Mouse (Mus musculus) heart, embryonic 10.5 days (tissue): ENCODE results near the gene Cdcp1. TPM values are rescaled to one million over a fixed set of nuclear protein-coding genes. Genes with fewer than 3 reads are reported as not detected.

Source experiments
- DNase-seq: peaks from one replicate; pipeline ENCODE4 v3.0.0-alpha.2; 2017; ENCODE audit warnings: low spot score
- H3K27ac ChIP-seq: fragments of 300-500 bp; sonication (generic); 2 replicates; pipeline ENCODE4 v1.5.1; 2016; ENCODE audit warnings: mild to moderate bottlenecking
- H3K27me3 ChIP-seq: fragments of 300-500 bp; sonication (generic); 2 replicates; pipeline ENCODE4 v1.6.1; 2016; ENCODE audit warnings: mild to moderate bottlenecking; ENCODE audit not compliant: poor library complexity, insufficient read depth, severe bottlenecking
- H3K36me3 ChIP-seq: fragments of 300-500 bp; sonication (generic); 2 replicates; pipeline ENCODE4 v1.6.1; 2016; ENCODE audit warnings: mild to moderate bottlenecking, moderate library complexity
- H3K4me1 ChIP-seq: fragments of 300-500 bp; sonication (generic); 2 replicates; pipeline ENCODE4 v1.6.1; 2016; ENCODE audit warnings: mild to moderate bottlenecking
- H3K4me3 ChIP-seq: fragments of 300-500 bp; sonication (generic); 2 replicates; pipeline ENCODE4 v1.5.1; 2016; ENCODE audit warnings: mild to moderate bottlenecking, moderate library complexity
- H3K9me3 ChIP-seq: fragments of 300-500 bp; sonication (generic); 2 replicates; pipeline ENCODE4 v1.6.1; 2016; ENCODE audit warnings: mild to moderate bottlenecking, moderate library complexity
- WGBS: fragments of 180-500 bp; shearing (Covaris S2); methylation state at CpG from one replicate; pipeline ENCODE4 v1.1.7; 2016; 5-methylcytosine and 5-hydroxymethylcytosine counted together
- polyA plus RNA-seq: library from polyadenylated mRNA; unstranded; fragments of >200 nt; fragmentation: Nextera tagmentation; extraction: Ambion mirVana; gene quantifications from 2 replicates; pipeline ENCODE4 v1.2.1, GENCODE M21; 2016

Gene Cdcp1
- polyA plus RNA-seq = 0.74 and 3.0 TPM in 2 replicates

DNA sequence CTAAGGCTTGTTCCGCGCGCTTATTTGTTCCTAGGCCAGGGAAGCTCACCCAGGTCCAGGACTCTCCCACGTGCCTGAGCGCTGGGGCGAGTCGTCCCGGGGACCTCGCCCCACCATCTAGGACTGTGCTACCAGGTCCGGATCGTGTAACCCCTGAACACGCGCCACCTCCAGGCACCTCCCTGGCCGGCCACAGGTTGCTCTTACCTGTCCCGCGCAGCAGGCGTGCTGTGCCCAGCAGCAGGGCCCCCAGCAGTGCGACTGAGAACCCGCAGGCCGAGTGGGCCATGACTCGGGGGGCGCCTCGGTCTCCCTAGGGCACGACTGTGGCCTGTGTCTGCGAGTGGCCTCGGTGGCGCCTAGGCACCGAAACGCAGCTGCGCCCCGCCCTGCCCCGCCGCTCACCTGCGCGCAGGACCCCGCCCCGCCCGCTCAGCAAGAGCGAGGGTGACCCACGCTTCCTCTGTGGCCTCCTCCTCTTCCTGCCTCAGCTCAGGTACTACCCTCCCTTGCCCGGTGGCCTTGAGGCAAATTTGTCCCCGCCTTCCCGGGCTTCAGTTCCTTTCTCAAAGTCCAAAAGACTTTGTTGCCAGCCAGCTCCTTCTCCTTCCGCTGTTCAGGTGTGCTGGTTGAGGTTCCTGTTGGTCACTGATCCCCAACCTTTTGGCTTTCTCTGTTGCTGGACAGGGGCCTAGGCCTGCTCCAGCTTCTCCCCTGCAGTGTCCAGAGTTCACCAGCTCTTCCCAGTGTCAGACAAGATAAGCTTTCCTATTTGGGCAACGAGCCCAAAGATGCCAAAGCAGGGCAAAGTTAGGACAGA lies at the start of gene Cdcp1:
Gene Cdcp1, minus strand, starts transcription at position 418 of the 820 bp plus-strand sequence.
- H3K36me3 ChIP-seq = no peaks in the 10 kb centered on the region
- H3K4me3 ChIP-seq = peak within 1 kb of the TSS; percentile 60
- peaks cover 18% of the 10 kb centered on the region for H3K4me1 ChIP-seq
- DNase-seq = no peak
- H3K27ac ChIP-seq = peak within 1 kb of the TSS; percentile 77
- no peaks in the 10 kb centered on the region for H3K9me3 ChIP-seq
- WGBS = 6% methylated on average over 43 of the region's 45 CpGs
- H3K27me3 ChIP-seq = peaks cover 42% of the 10 kb centered on the region

GRCm38 (mm10) chr9:123260611-123261021 lies 44.8 kb upstream of the Cdcp1 start, which contains the start of gene Tmem158:
TSS of gene Tmem158 (minus strand) at chr9:123260764.
- Histone ChIP-seq H3K27me3 (peaks cover 52% of the 10 kb centered on the region), H3K4me3 (peak within 1 kb of the TSS; percentile 78), H3K9me3 (no peaks in the 10 kb centered on the region), H3K4me1 (peaks cover 7% of the 10 kb centered on the region; the same call in 1 of the 2 replicates), H3K27ac (peak within 1 kb of the TSS; percentile 83), H3K36me3 (no peaks in the 10 kb centered on the region)
- peak; percentile 96 for DNase-seq
- WGBS = under 1% methylated on average over 40 of the region's 40 CpGs

DNA sequence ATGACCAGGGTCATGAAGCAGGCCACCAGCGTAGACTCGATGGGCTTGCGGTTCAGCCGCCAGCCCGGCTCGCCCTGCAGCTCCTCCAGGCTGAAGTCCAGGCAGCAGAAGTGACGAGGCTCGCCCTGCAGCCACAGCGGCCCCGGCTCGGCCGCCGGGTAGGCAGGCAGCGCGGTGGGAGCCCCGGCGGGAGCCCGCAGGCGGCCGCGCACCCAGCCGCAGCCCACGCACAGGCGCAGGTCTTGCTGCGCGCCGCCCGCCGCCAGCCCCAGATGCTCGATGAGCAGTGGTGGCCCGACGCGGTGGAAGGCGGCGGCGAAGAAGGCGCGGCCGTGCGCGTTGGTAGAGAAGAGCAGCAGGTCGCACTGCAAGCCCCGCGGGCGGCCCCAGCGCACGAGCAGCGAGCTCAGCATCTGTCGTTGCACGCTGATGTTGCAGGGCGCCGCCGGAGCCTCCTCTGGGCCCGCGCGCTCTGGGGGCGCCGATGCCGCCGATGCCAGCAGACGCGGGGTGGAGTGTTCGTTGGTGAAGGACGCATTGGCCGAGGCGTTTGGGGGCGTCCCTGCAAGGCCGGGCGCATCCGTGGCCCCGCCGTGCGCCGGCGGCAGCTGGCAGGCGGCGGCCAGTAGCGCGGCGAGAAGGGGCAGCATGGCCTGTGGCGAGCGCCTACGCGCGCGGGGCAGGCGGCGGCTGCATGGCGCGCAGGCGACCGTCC lies 44.2 kb upstream of the Cdcp1 start:
- peak overlapping the region; percentile 83 for H3K27ac ChIP-seq
- peaks cover 7% of the 10 kb centered on the region; the same call in 1 of the 2 replicates for H3K4me1 ChIP-seq
- H3K4me3 ChIP-seq = peak overlapping the region; percentile 78
- WGBS = under 1% methylated on average over 92 of the region's 92 CpGs
- peak; percentile 78 for DNase-seq
- no peaks in the 10 kb centered on the region for H3K36me3 ChIP-seq
- H3K27me3 ChIP-seq = peaks cover 48% of the 10 kb centered on the region
- no peaks in the 10 kb centered on the region for H3K9me3 ChIP-seq

DNA sequence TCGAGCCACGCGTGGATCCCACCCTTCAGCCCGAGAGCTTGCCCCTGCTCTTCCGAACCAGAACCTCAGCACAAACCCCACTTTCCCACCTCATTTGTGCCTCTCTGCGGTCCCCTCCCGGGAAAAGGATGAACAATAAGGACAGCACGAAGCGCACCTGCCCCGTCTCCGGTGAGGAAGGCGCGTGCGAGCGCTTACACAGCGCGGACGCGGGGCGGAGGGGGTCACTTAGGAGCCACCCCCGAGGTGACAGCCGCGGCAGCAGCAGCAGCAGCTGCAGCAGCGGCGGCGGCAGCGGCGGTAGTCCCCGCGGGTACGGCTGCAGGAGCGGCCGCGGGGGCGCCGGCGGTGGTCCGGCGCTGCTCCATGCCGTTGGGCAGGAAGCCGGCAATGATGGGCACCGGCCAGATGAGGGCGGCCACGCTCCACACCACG lies 43.6 kb upstream of the Cdcp1 start:
- H3K36me3 ChIP-seq = no peaks in the 10 kb centered on the region
- H3K4me3 ChIP-seq = peak overlapping the region; percentile 78
- peak overlapping the region; percentile 83 for H3K27ac ChIP-seq
- peaks cover 7% of the 10 kb centered on the region; the same call in 1 of the 2 replicates for H3K4me1 ChIP-seq
- WGBS = under 1% methylated on average over 43 of the region's 45 CpGs
- H3K27me3 ChIP-seq = peaks cover 50% of the 10 kb centered on the region
- H3K9me3 ChIP-seq = no peaks in the 10 kb centered on the region
- peak; percentile 92 for DNase-seq

DNA sequence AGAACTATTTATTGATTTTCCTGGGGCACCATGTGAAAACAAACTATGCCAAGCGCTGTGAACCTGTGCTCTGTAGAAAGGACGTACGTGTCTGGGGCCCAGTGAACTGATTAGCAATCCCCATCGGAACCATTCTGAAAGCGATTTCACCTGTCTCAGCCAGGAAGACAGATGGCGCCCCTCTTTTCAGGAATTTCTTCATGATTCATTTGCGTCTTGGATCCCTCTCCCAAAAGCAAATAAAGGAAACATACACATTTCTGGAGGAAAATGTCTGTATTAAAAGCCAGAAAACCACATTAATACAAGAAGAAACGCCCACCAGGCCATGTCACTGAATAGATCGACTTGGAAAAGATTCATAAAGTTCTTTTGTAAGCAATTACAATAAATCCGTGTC lies 43.0 kb upstream of the Cdcp1 start:
- WGBS = 34% methylated on average over 10 of the region's 10 CpGs
- peaks cover 51% of the 10 kb centered on the region for H3K27me3 ChIP-seq
- DNase-seq = no peak
- peaks cover 7% of the 10 kb centered on the region; the same call in 1 of the 2 replicates for H3K4me1 ChIP-seq
- no peaks in the 10 kb centered on the region for H3K36me3 ChIP-seq
- H3K27ac ChIP-seq = no peak overlapping the region
- H3K9me3 ChIP-seq = no peaks in the 10 kb centered on the region
- no peak overlapping the region for H3K4me3 ChIP-seq

GRCm38 (mm10) chr9:123255736-123256135 lies 39.9 kb upstream of the Cdcp1 start:
- Histone ChIP-seq H3K4me1 (peaks cover 11% of the 10 kb centered on the region; the same call in 1 of the 2 replicates), H3K9me3 (no peaks in the 10 kb centered on the region), H3K27me3 (peaks cover 38% of the 10 kb centered on the region), H3K27ac (no peak overlapping the region), H3K36me3 (no peaks in the 10 kb centered on the region), H3K4me3 (no peak overlapping the region)
- 74% methylated on average over 3 of the region's 3 CpGs for WGBS
- DNase-seq = no peak

- H3K36me3 ChIP-seq = no peaks in the 10 kb centered on the region
Measured at GRCm38 (mm10) chr9:123247992-123248391, 32.2 kb upstream of the Cdcp1 start.

GRCm38 (mm10) chr9:123245146-123245545 lies 29.3 kb upstream of the Cdcp1 start:
- no peak overlapping the region for H3K27ac ChIP-seq
- H3K9me3 ChIP-seq = no peaks in the 10 kb centered on the region
- no peaks in the 10 kb centered on the region for H3K27me3 ChIP-seq
- 74% methylated on average over 4 of the region's 4 CpGs for WGBS
- no peak overlapping the region for H3K4me3 ChIP-seq
- no peaks in the 10 kb centered on the region for H3K4me1 ChIP-seq
- peak; percentile 59 for DNase-seq
- H3K36me3 ChIP-seq = no peaks in the 10 kb centered on the region

More at GRCm38 (mm10) chr9:123247992-123248391, 32.2 kb upstream of the Cdcp1 start:
- DNase-seq = no peak
- Histone ChIP-seq H3K27me3 (no peaks in the 10 kb centered on the region), H3K27ac (no peak overlapping the region), H3K4me3 (no peak overlapping the region), H3K9me3 (no peaks in the 10 kb centered on the region), H3K4me1 (peaks cover 2% of the 10 kb centered on the region; the same call in 1 of the 2 replicates)
- WGBS = 77% methylated on average over 1 of the region's 1 CpGs

DNA sequence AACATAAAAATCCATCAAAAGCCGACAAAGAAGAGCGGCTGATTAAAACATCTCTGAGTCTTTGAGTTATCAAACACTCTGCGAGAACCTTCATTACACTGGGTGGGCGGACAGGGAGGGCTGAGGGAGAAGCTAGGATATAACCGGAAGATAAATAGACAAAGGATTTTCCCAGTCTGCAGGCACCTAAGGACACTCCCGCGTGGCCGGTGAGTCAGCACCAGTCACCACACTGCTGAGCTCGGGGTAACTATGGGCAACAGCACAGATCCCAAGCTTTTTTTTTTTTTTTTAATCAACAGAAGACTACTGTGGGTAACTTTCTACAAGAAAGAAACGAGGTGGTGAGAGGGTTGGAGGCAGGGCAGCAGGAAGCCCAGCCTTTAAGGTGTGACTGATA lies 28.1 kb upstream of the Cdcp1 start:
- Histone ChIP-seq H3K4me3 (no peak overlapping the region), H3K27ac (no peak overlapping the region), H3K4me1 (no peaks in the 10 kb centered on the region), H3K27me3 (no peaks in the 10 kb centered on the region), H3K9me3 (no peaks in the 10 kb centered on the region), H3K36me3 (no peaks in the 10 kb centered on the region)
- WGBS = 56% methylated on average over 10 of the region's 10 CpGs
- DNase-seq = peak; percentile 64

DNA sequence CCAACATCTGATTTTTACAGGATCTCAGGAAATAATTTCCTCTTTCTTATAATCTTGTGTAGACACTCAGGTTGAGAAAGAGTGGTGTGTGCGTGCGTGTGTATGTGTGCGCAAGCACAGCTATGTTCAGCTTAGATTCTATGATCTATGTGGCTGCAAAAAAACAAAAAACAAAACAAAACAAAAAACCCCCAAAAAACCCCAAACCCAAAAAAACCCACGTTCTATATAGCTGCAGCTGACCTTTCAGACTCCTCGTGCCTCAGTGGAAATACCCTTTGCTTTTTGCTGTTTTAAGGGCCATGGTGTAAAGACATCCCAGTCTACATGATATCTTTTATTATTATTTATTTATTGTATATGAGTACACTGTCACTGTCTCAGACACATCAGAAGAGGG lies 25.4 kb upstream of the Cdcp1 start:
- no peaks in the 10 kb centered on the region for H3K9me3 ChIP-seq
- peaks cover 4% of the 10 kb centered on the region for H3K4me1 ChIP-seq
- no peak overlapping the region for H3K27ac ChIP-seq
- H3K27me3 ChIP-seq = no peaks in the 10 kb centered on the region
- no peaks in the 10 kb centered on the region for H3K36me3 ChIP-seq
- DNase-seq = no peak
- WGBS = 88% methylated on average over 5 of the region's 5 CpGs
- H3K4me3 ChIP-seq = no peak overlapping the region

DNA sequence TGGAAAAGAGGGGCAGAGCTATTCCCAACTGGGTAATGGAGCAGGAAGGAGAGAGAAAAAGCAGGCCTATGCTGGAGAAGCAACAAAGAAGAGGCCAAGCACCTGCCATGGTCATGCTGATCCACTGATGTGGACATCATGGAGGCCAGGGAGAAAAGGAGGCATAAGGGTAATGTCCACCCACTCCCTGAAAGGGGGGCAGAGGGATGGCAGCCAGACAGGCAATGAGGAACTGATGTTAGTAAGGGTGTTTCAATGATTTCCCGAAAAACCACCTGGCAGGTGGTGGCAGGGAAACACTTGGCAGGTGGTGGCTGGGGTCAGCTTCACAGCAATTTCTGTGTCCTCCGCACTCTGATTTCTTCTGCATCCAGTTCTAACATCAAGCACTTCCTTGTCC lies 24.9 kb upstream of the Cdcp1 start:
- Histone ChIP-seq H3K4me3 (no peak overlapping the region), H3K36me3 (no peaks in the 10 kb centered on the region), H3K27me3 (no peaks in the 10 kb centered on the region), H3K9me3 (no peaks in the 10 kb centered on the region), H3K27ac (no peak overlapping the region), H3K4me1 (peaks cover 6% of the 10 kb centered on the region)
- WGBS = 85% methylated on average over 2 of the region's 2 CpGs
- DNase-seq = no peak

DNA sequence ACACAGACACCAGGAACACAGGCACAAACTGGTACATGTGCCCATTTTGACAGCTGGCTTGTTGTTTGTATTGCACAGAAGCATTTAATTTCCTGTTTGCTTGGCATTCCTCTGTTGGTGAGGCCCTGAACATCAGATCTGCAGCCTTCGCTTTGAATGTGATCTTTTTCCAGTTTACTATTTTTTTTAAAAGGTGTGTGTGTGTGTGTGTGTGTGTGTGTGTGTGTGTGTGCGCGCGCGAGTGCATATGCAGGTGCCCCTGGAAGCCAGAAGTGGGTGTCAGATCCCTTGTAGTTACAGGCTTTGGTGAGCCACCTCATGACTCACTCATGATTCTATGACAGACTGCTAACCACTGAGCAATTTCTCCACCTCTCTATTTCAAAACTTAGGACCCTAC lies 24.4 kb upstream of the Cdcp1 start:
- no peaks in the 10 kb centered on the region for H3K36me3 ChIP-seq
- H3K4me1 ChIP-seq = peaks cover 8% of the 10 kb centered on the region
- H3K27ac ChIP-seq = no peak overlapping the region
- DNase-seq = no peak
- no peaks in the 10 kb centered on the region for H3K27me3 ChIP-seq
- WGBS = 93% methylated on average over 5 of the region's 5 CpGs
- H3K4me3 ChIP-seq = no peak overlapping the region
- no peaks in the 10 kb centered on the region for H3K9me3 ChIP-seq

DNA sequence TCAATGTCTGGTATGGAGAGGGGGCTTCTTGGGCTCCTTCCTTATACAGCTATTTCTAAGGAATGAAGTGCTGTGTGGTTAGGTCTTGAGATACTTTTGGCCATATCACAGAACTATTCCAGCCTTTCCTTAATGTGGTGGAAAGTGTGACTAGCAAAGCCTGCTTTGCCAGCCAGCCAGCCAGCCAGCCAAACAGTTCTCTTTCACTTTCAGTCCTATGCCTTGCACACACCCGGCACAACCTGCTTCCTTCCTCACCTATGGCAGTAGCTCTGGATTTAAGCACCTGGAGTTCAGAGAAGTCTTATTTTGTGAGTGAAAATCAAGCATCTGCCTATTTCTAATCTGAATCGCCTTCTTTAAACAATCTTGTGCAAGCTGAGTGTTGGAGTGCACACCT lies 23.8 kb upstream of the Cdcp1 start:
- H3K4me3 ChIP-seq = no peak overlapping the region
- 62% methylated on average over 2 of the region's 2 CpGs for WGBS
- no peaks in the 10 kb centered on the region for H3K27me3 ChIP-seq
- no peaks in the 10 kb centered on the region for H3K9me3 ChIP-seq
- no peak for DNase-seq
- no peak overlapping the region for H3K27ac ChIP-seq
- peaks cover 8% of the 10 kb centered on the region for H3K4me1 ChIP-seq
- no peaks in the 10 kb centered on the region for H3K36me3 ChIP-seq
